In the genomic region with DNA sequence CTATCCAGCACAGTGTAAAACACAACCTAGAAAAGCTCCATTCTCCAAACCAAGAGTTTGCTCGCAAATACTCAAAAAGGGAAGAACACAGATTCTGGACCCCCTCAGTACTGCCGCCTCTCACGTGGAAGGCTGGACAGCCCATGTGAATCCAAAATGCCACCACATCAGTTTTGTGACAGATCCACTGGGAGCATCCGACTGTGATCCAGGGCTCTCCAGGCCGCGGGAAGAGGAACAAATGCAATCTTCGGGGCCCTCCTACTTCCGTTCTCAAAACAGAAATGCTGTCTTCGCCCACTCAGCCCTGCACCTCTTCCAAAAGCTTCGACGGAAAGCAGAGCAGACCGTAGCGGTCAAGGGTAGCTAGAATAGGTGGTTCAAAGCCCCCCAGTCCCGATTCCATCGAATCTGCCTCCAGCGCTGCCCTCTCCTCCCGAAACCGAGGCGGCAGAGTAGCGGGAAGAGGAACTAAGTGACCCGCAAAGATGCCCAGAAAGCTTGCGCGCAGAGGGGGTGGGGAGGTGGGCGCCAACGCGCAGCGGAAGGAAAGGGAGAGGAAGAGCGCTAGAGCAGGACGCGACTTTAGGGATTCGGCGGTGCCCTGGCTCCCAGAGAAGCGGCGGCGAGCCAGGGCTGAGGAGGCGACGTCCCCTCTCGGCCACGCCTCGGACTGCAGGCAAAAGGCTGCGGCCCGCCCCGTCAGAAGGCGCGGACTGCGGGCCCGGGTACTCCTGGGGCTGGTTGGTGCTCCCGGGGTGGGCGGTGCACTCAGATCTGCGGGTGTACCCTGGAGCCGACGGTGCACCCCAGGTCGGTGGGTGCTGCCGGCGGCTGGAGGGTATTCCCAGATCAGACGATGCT, we compare ENCODE assay signal across 8 mouse cellular contexts. TPM values are rescaled to one million over a fixed set of nuclear protein-coding genes. Genes with fewer than 3 reads are reported as not detected.
DNase-seq lines count a peak whose midpoint lies in the region; ATAC-seq lines count a peak whose summit lies in the region.

No protein-coding gene starts in this region.

- H3K27ac ChIP-seq in forebrain, embryonic 13.5 days = peak overlapping the region; percentile 95
- peak overlapping the region; percentile 94 for H3K27ac ChIP-seq in neural tube, embryonic 15.5 days (replicated peaks)

- peak overlapping the region; percentile 97 for H3K4me3 ChIP-seq in forebrain, embryonic 13.5 days
- H3K4me3 ChIP-seq in neural tube, embryonic 15.5 days (replicated peaks) = peak overlapping the region; percentile 89

- H3K27me3 ChIP-seq in forebrain, embryonic 13.5 days = no peaks in the 10 kb centered on the region
- H3K27me3 ChIP-seq in neural tube, embryonic 15.5 days (replicated peaks) = no peaks in the 10 kb centered on the region

- no peaks in the 10 kb centered on the region for H3K9me3 ChIP-seq in forebrain, embryonic 13.5 days (replicated peaks)
- H3K9me3 ChIP-seq in neural tube, embryonic 15.5 days (replicated peaks) = no peaks in the 10 kb centered on the region

- H3K4me2 ChIP-seq in forebrain, embryonic 13.5 days = peak overlapping the region; percentile 83
- H3K4me2 ChIP-seq in neural tube, embryonic 15.5 days = peak overlapping the region; percentile 72

- under 1% methylated on average over 43 of the region's 56 CpGs for WGBS in forebrain, embryonic 13.5 days
- 2% methylated on average over 56 of the region's 56 CpGs for WGBS in large intestine, adult 2 months
- WGBS in neural tube, embryonic 15.5 days = under 1% methylated on average over 52 of the region's 56 CpGs

- peaks cover 22% of the 10 kb centered on the region for H3K4me1 ChIP-seq in forebrain, embryonic 13.5 days
- peaks cover 33% of the 10 kb centered on the region for H3K4me1 ChIP-seq in neural tube, embryonic 15.5 days

- no peaks in the 10 kb centered on the region for H3K36me3 ChIP-seq in forebrain, embryonic 13.5 days (ENCODE audit: poor library complexity, severe bottlenecking)
- H3K36me3 ChIP-seq in neural tube, embryonic 15.5 days = no peaks in the 10 kb centered on the region

- DNase-seq in c-Kit-positive CD71-negative TER-119-negative erythroid progenitor cells, embryonic 14.5 days (ENCODE audit: low read depth) = peak; percentile 31
- DNase-seq in heart, postnatal 10 days = peak; percentile 76
- peak; percentile 21 for DNase-seq in large intestine, adult 2 months (ENCODE audit: low read depth, low spot score)
- DNase-seq in lung, adult 18-20 months = peak; percentile 63 to 69
- peak; percentile 79 for DNase-seq in testis, postnatal 10 days (ENCODE audit: low spot score)

- intact Hi-C loops in heart, postnatal 10 days (cut with DNase I) = loop anchor here (2.0 kb wide), 2 partner anchors 73 to 145 kb away; no protein-coding TSS in a partner anchor

- peak overlapping the region; percentile 94 for H3K9ac ChIP-seq in forebrain, embryonic 13.5 days
- H3K9ac ChIP-seq in neural tube, embryonic 15.5 days (replicated peaks) = peak overlapping the region; percentile 91

- ATAC-seq in CD4-positive, CD25-positive, alpha-beta regulatory T cell, adult 4 months = peak; percentile 17
- ATAC-seq in forebrain, embryonic 13.5 days = peak; percentile 39
- peak; percentile 49 for ATAC-seq in neural tube, embryonic 15.5 days (ENCODE audit: low FRiP score)

RNA-seq across cellular contexts. Expression of gene Acap2, which starts 0.9 kb away (rescaled TPM):
- 10 to 100 TPM; 11.1 to 13.0 TPM for polyA plus RNA-seq in CD4-positive, CD25-positive, alpha-beta regulatory T cell, adult 4 months (2017; shearing (Covaris generic))
- polyA plus RNA-seq in forebrain, embryonic 13.5 days (2015; fragmentation: Nextera tagmentation; extraction: Ambion mirVana) = 13.9 and 14.9 TPM in 2 replicates
- total RNA-seq in heart, postnatal 10 days (2021) = 10 to 100 TPM; 31.5 to 34.7 TPM
- 6.7 and 12.4 TPM in 2 replicates for polyA plus RNA-seq in large intestine, adult 2 months (2012; rRNA removed)
- polyA plus RNA-seq in neural tube, embryonic 15.5 days (2015; fragmentation: Nextera tagmentation; extraction: Ambion mirVana) = 10.4 and 11.3 TPM in 2 replicates

Comparison
In these comparisons a context has a peak if more than half of its experiments do, and no peak if none do; other contexts are left out.
1. Peak in every context shown above with its lines: DNase-seq, ATAC-seq, H3K4me3 ChIP-seq and H3K27ac ChIP-seq.
2. DNase-seq: peak in every context shown above with its lines; median percentile 79 in testis, postnatal 10 days; 76 in heart, postnatal 10 days; 66 in lung, adult 18-20 months; 31 in c-Kit-positive CD71-negative TER-119-negative erythroid progenitor cells, embryonic 14.5 days; 21 in large intestine, adult 2 months.